Mouse (Mus musculus) forebrain, embryonic 12.5 days (tissue): ENCODE data around the gene Lst1. TPM values are rescaled to one million over a fixed set of nuclear protein-coding genes. Genes with fewer than 3 reads are reported as not detected.

Experiments
- ATAC-seq: fragments of 200-750 bp; cut with Nextera tagmentation; 2 replicates; pipeline ENCODE4 v1.8.0; 2017; ENCODE audit warnings: moderate TSS enrichment; ENCODE audit not compliant: low FRiP score
- H3K27ac ChIP-seq: fragments of 300-500 bp; sonication (generic); 2 replicates; pipeline ENCODE4 v1.5.1; 2016; ENCODE audit warnings: mild to moderate bottlenecking
- H3K27me3 ChIP-seq: fragments of 300-500 bp; sonication (generic); 2 replicates; pipeline ENCODE4 v1.6.1; 2016; ENCODE audit warnings: mild to moderate bottlenecking
- H3K36me3 ChIP-seq: fragments of 300-500 bp; sonication (generic); replicated peaks from 2 replicates; pipeline ENCODE4 v1.6.1; 2016; ENCODE audit warnings: mild to moderate bottlenecking
- H3K4me1 ChIP-seq: fragments of 300-500 bp; sonication (generic); 2 replicates; pipeline ENCODE4 v1.6.1; 2016
- H3K4me2 ChIP-seq: fragments of 300-500 bp; sonication (generic); 2 replicates; pipeline ENCODE4 v1.6.1; 2016; ENCODE audit warnings: mild to moderate bottlenecking, moderate library complexity
- H3K4me3 ChIP-seq: fragments of 300-500 bp; sonication (generic); replicated peaks from 2 replicates; pipeline ENCODE4 v1.5.1; 2016; ENCODE audit warnings: mild to moderate bottlenecking
- H3K9ac ChIP-seq: fragments of 300-500 bp; sonication (generic); 2 replicates; pipeline ENCODE4 v1.6.1; 2016; ENCODE audit warnings: mild to moderate bottlenecking
- H3K9me3 ChIP-seq: fragments of 300-500 bp; sonication (generic); 2 replicates; pipeline ENCODE4 v1.6.1; 2016
- WGBS: fragments of 180-500 bp; shearing (Covaris S2); methylation state at CpG from one replicate; pipeline ENCODE4 v1.1.7; 2016; 5-methylcytosine and 5-hydroxymethylcytosine counted together
- polyA plus RNA-seq: library from polyadenylated mRNA; unstranded; fragments of >200 nt; fragmentation: Nextera tagmentation; extraction: Ambion mirVana; gene quantifications from 2 replicates; pipeline ENCODE4 v1.2.1, GENCODE M21; 2016

The Lst1 gene
- polyA plus RNA-seq, 1 experiment from 2014 or later, result 4.8 TPM

DNA sequence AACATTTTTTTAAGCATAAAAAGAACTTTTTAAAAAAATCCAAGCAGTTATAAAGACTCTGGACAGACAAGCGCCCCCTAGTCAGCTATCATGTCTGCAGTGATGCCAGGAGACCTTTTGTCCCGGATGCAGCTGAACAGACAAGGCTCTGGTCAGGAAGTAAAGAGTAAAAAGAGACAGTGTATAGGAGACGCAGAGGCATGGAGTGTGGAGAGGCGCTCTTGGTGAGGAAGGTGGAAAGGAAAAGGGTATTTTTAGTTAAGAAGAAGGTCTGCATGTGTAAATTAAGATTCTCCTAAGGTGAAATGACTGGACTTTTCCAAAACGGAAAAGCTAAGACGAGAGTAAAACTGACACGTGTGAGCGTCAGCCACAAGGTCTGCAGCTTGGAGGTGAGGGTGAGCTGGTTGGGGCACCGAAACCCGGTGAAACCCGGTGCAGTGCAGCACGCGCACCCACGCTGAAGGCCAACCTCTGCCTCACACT is 38.4 kb upstream of the Lst1 start:
- H3K4me3 ChIP-seq, result no peak overlapping the region
- H3K27ac ChIP-seq, result no peak overlapping the region
- H3K9ac ChIP-seq, result no peak overlapping the region
- H3K4me2 ChIP-seq, result no peak overlapping the region
- WGBS, result 90% methylated on average over 14 of the region's 14 CpGs
- no peaks in the 10 kb centered on the region for H3K27me3 ChIP-seq
- no peaks in the 10 kb centered on the region for H3K9me3 ChIP-seq
- H3K4me1 ChIP-seq, result peaks cover under 1% of the 10 kb centered on the region
- no peak for ATAC-seq
- H3K36me3 ChIP-seq, result peaks cover 73% of the 10 kb centered on the region

DNA sequence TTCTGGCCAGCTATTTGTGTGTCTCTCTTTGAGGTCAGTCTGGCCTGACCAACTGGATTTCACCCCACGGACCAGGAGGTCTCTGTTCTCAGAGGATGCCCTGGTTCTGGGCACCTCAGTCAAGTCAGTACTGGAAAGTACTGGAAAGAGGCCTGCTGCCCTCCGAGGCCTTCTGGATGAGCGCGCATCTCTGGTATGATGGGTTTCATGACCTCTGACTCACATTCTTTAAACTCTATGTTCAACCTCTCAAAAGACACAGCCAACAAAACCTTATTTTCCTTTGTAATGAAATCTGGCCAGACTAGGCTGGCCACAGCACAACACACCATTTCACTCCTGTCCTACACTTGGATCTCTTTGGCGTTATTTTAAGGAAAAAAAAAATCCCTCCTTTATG is 37.2 kb upstream of the Lst1 start:
- Histone ChIP-seq H3K36me3 (peaks cover 69% of the 10 kb centered on the region), H3K4me3 (no peak overlapping the region), H3K9ac (no peak overlapping the region), H3K27ac (no peak overlapping the region), H3K9me3 (no peaks in the 10 kb centered on the region), H3K4me2 (no peak overlapping the region), H3K27me3 (no peaks in the 10 kb centered on the region), H3K4me1 (no peaks in the 10 kb centered on the region)
- WGBS, result 96% methylated on average over 5 of the region's 5 CpGs
- no peak for ATAC-seq

DNA sequence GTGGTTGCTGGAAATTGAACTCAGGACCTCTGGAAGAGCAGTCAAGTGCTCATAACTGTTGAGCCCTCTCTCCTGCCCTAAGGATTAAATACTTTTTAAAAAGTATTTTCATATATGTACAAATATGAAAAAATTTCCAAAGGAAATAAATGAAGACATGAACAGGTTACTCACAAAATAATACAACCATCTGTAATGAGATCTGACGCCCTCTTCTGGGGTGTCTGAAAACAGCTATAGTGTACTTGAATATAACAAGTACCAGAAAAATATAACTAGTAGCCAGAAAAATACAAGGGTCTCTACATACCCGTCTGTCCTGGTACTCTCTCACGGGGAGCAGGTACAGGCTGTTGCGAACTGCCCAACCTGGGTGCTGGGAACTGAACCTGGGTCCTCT is 36.4 kb upstream of the Lst1 start:
- no peak overlapping the region for H3K27ac ChIP-seq
- H3K4me3 ChIP-seq, result no peak overlapping the region
- H3K9me3 ChIP-seq, result no peaks in the 10 kb centered on the region
- H3K4me1 ChIP-seq, result no peaks in the 10 kb centered on the region
- no peak overlapping the region for H3K4me2 ChIP-seq
- WGBS, result 92% methylated on average over 4 of the region's 4 CpGs
- no peak overlapping the region for H3K9ac ChIP-seq
- peaks cover 71% of the 10 kb centered on the region for H3K36me3 ChIP-seq
- ATAC-seq, result no peak
- H3K27me3 ChIP-seq, result no peaks in the 10 kb centered on the region

DNA sequence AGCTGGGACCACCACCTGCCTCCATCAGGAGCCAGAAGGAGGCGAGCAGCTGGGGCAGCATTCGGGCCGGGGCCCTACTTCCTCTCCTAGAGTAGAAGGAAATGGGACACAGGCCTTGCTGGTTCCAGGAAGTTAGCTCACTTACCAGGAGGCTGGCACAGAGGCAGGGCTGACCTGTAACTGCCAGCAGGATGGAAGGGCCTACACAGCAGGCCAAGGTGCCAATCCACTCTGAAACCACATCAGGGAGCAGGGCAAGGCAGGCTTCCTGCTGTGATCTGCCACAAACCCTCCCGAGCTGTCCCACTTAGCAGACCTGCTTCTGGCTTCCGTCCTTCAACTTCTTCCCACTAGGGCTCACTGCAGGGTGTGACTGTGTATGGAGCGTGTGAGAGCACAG is 34.1 kb upstream of the Lst1 start:
- no peak overlapping the region for H3K4me2 ChIP-seq
- ATAC-seq, result no peak
- 85% methylated on average over 6 of the region's 6 CpGs for WGBS
- peaks cover 61% of the 10 kb centered on the region for H3K36me3 ChIP-seq
- H3K9me3 ChIP-seq, result no peaks in the 10 kb centered on the region
- no peak overlapping the region for H3K9ac ChIP-seq
- H3K4me3 ChIP-seq, result no peak overlapping the region
- no peaks in the 10 kb centered on the region for H3K27me3 ChIP-seq
- no peaks in the 10 kb centered on the region for H3K4me1 ChIP-seq
- H3K27ac ChIP-seq, result no peak overlapping the region

DNA sequence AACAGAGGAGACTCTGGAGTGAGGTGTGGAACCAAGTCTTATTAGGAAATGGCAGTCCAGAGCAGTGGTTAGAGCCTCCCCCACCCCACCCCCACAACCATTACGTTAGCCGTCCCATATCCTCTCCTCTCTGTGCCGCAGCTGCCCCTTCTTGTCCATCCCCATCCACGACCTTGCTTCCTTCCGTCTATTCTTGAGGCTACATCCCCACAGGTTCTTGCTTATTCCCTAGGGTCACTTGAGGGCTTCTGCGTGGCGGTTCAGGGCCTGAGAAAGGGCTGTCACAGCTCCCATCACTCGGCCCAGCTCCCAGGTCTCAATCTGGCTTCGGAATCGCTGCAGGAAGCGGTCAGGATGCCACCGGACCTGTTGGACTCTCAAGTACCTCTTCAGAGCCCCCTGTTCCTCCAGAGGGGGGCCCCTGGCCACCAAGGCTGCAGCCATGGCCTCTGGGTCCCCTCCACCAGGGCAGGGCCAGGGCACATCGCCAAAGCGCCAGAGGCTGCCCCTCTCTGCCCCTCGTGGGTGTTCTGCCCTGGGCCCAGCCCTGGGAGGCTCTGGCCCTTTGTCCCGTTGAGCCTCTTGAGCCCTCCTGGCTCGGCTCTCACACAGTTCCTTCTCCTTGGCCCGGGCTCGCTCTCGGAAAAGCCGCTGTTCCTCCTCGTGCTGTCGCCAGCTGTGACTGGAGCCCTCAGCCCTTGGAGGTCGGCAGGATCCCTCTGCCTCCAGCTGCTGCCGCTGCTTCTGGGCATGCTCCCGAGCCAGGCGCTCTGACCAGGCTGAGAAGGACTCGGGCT is 32.1 kb upstream of the Lst1 start, which contains the start of gene Gm16181:
Gm16181 (plus strand) TSS at position 679 of the 797 bp plus-strand sequence.
- WGBS, result 84% methylated on average over 28 of the region's 28 CpGs

DNA sequence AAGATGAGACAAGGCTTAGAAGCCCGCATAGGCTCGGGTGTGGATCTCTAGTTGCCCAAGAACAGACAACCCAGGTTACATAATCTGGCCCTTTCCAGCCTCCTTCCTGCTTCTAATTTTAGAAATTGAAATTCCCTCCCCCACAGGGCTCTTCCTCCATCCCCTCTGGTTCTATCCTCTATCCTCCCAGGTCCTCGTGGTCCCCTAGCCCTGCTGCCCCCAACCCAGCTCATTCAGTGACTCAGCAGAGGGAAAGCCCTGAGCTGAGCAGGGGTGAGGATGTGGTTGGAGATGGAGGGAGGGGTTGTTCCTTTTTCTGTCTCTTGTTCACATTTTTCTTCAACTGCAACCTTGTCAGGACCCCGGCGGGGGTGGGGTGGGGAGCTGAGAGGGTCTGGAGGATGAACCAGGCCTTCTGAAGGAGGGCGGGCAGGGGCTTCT is 31.4 kb upstream of the Lst1 start:
- no peak overlapping the region for H3K4me3 ChIP-seq
- ATAC-seq, result no peak
- 90% methylated on average over 6 of the region's 6 CpGs for WGBS

More for the DNA sequence above, 32.1 kb upstream of the Lst1 start, which contains the start of gene Gm16181:
- peaks cover 46% of the 10 kb centered on the region for H3K36me3 ChIP-seq
- H3K4me2 ChIP-seq, result no peak within 1 kb of the TSS
- no peak within 1 kb of the TSS for H3K9ac ChIP-seq
- H3K4me3 ChIP-seq, result no peak within 1 kb of the TSS
- ATAC-seq, result no peak
- H3K9me3 ChIP-seq, result no peaks in the 10 kb centered on the region
- H3K27me3 ChIP-seq, result no peaks in the 10 kb centered on the region
- H3K27ac ChIP-seq, result peak within 1 kb of the TSS; percentile 20; the same call in 1 of the 2 replicates
- no peaks in the 10 kb centered on the region for H3K4me1 ChIP-seq

DNA sequence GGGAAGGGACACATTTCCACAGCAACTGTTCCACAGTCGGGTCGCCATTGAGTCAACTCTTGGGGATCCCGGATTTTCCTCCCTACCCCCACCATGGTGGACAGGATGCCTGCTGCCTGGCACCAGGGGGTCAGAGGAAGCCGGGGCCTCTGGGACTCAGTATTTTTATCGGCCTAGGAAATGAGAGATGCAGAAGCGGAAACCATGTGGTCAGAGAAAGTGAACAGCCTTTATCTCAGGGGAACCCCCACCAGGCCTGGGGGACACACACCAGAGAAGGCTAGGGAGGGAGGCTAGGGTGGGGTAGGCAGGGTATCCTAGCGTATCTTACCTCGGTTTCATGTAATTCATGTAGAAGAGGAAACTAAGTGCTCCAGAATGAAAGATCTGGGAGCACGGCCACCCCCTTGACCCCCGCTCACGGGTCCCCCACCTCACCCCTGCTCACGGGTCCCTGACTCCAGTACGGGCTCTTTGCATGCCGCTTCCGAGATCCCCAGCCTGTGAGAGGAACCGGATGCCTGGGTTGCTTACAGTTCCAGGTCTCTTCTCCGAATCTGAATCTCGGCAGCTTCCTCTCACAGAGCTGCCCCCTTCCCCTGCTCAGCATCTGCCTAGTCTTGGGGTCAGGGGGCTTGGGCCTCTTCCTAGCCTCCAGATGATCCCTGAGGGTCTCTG is 30.4 kb upstream of the Lst1 start:
- 86% methylated on average over 18 of the region's 18 CpGs for WGBS
- H3K27me3 ChIP-seq, result no peaks in the 10 kb centered on the region
- ATAC-seq, result no peak
- no peak overlapping the region for H3K9ac ChIP-seq
- H3K4me3 ChIP-seq, result no peak overlapping the region
- H3K4me2 ChIP-seq, result no peak overlapping the region
- no peaks in the 10 kb centered on the region for H3K4me1 ChIP-seq
- H3K9me3 ChIP-seq, result no peaks in the 10 kb centered on the region
- peaks cover 39% of the 10 kb centered on the region for H3K36me3 ChIP-seq
- no peak overlapping the region for H3K27ac ChIP-seq

More for the DNA sequence above, 31.4 kb upstream of the Lst1 start:
- Histone ChIP-seq H3K4me1 (no peaks in the 10 kb centered on the region), H3K27me3 (no peaks in the 10 kb centered on the region), H3K9ac (no peak overlapping the region), H3K4me2 (no peak overlapping the region), H3K36me3 (peaks cover 39% of the 10 kb centered on the region), H3K9me3 (no peaks in the 10 kb centered on the region), H3K27ac (no peak overlapping the region)

DNA sequence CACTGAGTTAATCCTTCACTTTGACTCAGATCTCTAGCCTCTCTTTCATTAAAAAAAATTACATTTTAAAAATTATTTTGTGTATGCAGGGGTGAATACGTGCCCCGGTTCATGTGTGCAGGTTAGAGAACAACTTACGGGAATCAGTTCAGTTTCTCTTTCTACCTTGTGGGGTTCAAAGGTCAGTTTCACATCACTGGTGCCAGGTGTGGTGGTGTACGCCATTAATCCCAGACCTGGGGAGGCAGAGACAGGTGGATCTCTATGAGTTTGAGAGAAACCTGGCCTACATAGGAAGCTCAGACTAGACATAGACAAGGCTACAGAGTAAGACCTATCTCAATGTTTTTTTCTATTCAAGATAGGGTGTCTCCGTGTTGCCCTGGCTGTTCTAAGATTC is 24.8 kb upstream of the Lst1 start:
- 95% methylated on average over 5 of the region's 5 CpGs for WGBS
- H3K27ac ChIP-seq, result no peak overlapping the region
- H3K36me3 ChIP-seq, result no peaks in the 10 kb centered on the region
- no peak for ATAC-seq
- no peak overlapping the region for H3K4me2 ChIP-seq
- no peak overlapping the region for H3K9ac ChIP-seq
- H3K4me1 ChIP-seq, result no peaks in the 10 kb centered on the region
- no peaks in the 10 kb centered on the region for H3K9me3 ChIP-seq
- H3K27me3 ChIP-seq, result 0 out of 2 replicates have a peak, but pooled peaks cover 9% of the 10 kb centered on the region
- H3K4me3 ChIP-seq, result no peak overlapping the region

DNA sequence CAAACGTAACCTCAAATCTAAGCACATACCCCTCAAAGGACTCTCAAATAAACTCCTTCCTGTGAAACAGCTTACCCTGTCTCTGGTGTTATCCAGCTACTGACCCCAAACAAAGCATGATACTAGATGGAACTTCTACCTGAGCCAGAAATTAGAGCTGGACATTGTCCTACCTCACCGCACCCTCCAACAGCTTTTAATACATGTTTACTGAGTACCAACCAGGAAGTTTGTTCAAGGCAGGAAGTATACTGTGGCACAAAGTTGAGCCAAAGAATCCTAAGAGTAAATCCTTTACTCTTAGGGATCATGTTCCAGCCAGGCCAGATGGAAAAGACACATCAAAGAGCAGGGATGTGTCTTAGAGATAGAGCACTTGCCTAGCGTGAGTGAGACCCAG is 22.4 kb upstream of the Lst1 start:
- Histone ChIP-seq H3K9me3 (no peaks in the 10 kb centered on the region), H3K4me1 (no peaks in the 10 kb centered on the region), H3K36me3 (no peaks in the 10 kb centered on the region), H3K4me2 (no peak overlapping the region), H3K27ac (no peak overlapping the region), H3K27me3 (0 out of 2 replicates have a peak, but pooled peaks cover 14% of the 10 kb centered on the region), H3K4me3 (no peak overlapping the region), H3K9ac (no peak overlapping the region)
- 83% methylated on average over 3 of the region's 3 CpGs for WGBS
- ATAC-seq, result no peak

DNA sequence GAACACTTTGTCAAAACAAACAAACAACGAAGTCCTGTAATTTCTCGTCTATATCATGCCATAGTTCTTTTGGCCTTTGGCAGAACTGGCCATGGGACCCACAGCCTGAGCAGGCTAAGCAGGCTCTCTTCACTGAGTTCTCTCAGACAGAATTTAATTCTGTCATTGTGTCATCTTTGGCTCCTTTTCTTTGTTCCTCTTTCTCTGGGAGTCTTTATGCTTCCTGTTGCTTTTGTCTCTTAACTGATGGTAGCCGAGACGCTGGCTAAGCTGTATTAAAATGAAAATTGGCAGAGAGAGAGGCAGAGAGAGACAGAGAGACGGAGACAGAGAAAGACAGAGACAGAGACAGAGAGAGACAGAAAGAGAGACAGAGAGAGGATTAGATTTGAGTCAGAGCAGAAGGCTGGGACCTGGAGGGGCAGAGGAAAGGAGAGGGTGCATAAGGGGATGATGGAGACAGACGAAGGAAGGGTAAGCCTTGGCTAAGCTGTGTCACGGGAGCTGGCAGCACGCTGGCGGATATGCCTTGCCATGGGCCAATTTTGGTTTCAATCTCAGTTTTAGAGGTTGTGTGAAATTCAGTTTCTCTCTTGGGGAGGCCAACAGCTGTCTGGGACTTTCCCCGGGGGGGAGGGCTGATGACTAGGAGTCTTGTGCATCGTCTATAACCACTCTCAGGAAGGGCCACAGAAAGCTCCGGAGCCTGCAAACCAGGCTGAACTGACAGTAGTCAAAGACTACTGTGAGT is 21.7 kb upstream of the Lst1 start:
- Histone ChIP-seq H3K4me1 (no peaks in the 10 kb centered on the region), H3K27me3 (peaks cover 19% of the 10 kb centered on the region), H3K27ac (no peak overlapping the region), H3K9me3 (no peaks in the 10 kb centered on the region), H3K36me3 (no peaks in the 10 kb centered on the region), H3K4me3 (no peak overlapping the region), H3K9ac (no peak overlapping the region), H3K4me2 (no peak overlapping the region)
- WGBS, result 74% methylated on average over 12 of the region's 12 CpGs
- no peak for ATAC-seq

DNA sequence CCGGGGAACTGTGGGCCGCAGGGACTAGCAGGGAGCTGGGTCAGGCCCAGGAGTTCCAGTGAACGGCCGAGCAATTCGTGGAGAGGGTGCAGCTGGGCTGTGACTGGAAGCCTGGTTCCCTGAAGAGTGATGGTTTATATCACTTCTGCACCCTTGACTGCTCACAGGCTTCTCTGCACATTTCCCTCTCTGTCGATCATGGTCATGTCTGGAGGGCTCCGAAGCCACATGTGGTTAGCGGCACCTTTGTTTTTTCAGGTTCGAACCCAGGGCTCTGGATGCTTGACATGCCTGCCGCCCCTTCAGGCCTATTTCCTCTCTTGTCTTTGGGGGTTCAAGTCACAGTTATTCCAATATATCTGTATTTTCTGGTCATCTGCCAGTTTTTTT is 17.1 kb upstream of the Lst1 start:
- no peak overlapping the region for H3K9ac ChIP-seq
- no peaks in the 10 kb centered on the region for H3K4me1 ChIP-seq
- no peaks in the 10 kb centered on the region for H3K36me3 ChIP-seq
- WGBS, result 62% methylated on average over 10 of the region's 10 CpGs
- no peak for ATAC-seq
- no peak overlapping the region for H3K27ac ChIP-seq
- peaks cover 58% of the 10 kb centered on the region for H3K27me3 ChIP-seq
- no peak overlapping the region for H3K4me3 ChIP-seq
- H3K9me3 ChIP-seq, result no peaks in the 10 kb centered on the region
- H3K4me2 ChIP-seq, result no peak overlapping the region
